Mouse (Mus musculus): ENCODE data around the gene Dnajc13. TPM values are rescaled to one million over a fixed set of nuclear protein-coding genes. Genes with fewer than 3 reads are reported as not detected.
A peak's percentile ranks its signal among the peaks of the same experiment; 100 is the strongest.

Gene Dnajc13
- total and polyA plus RNA-seq, 3 experiments: 24.1 to 59.0 (median 31.1) TPM

GRCm38 (mm10) chr9:104254408-104255180, 8.1 kb downstream of the Dnajc13 start:
- H3K36me3 ChIP-seq (ENCODE audit: control insufficient read depth in 1 of 2, insufficient read depth in 2 of 2, low read length in 2 of 2): peaks cover 2 to 13% of the 10 kb centered on the region in 2 experiments; a peak in 3 of 4 replicates
- no peaks in the 10 kb centered on the region for H3K9me3 ChIP-seq (replicated peaks; ENCODE audit: insufficient read depth, low read length)
- no peak overlapping the region for H3K4me3 ChIP-seq (ENCODE audit: control insufficient read depth in 1 of 2, insufficient read depth in 1 of 2, low read depth in 2 of 2, low read length in 2 of 2)
- peaks cover 12 to 19% of the 10 kb centered on the region in 2 experiments for H3K4me1 ChIP-seq (ENCODE audit: control insufficient read depth in 1 of 2, insufficient read depth in 2 of 2, low read length in 2 of 2)
- H3K27ac ChIP-seq (ENCODE audit: control insufficient read depth, low read depth, low read length): no peak overlapping the region
- no peaks in the 10 kb centered on the region for H3K27me3 ChIP-seq (ENCODE audit: control insufficient read depth in 1 of 2, insufficient read depth in 2 of 2, low read length in 2 of 2)
- peaks cover 27% of the 10 kb centered on the region for H3K79me2 ChIP-seq (ENCODE audit: control insufficient read depth, insufficient read depth, low read length, poor library complexity)
- no peak overlapping the region for H3K9ac ChIP-seq (ENCODE audit: control insufficient read depth, low read depth, low read length, poor library complexity, severe bottlenecking)
- TF ChIP-seq MAFK (IDR thresholded peaks at IDR 0.05; ENCODE audit: borderline replicate concordance, low read depth, low read length): no peak
- peak; percentile 6; the same call in 1 of the 2 replicates for TF ChIP-seq TAL1 (IDR thresholded peaks at IDR 0.05; ENCODE audit: low read length)
- no peak for DNase-seq (ENCODE audit: low read depth, low spot score)

GRCm38 (mm10) chr9:104252637-104253036, 10.1 kb downstream of the Dnajc13 start:
- H3K9me3 ChIP-seq (replicated peaks; ENCODE audit: insufficient read depth, low read length): no peaks in the 10 kb centered on the region
- no peak overlapping the region for H3K9ac ChIP-seq (ENCODE audit: control insufficient read depth, low read depth, low read length, poor library complexity, severe bottlenecking)
- TF ChIP-seq SIN3A (IDR thresholded peaks at IDR 0.05; ENCODE audit: low read length): peak; percentile 17; the same call in 1 of the 2 replicates
- 0 out of 2 replicates have a peak, but pooled peaks have one; percentile 5 for TF ChIP-seq BHLHE40 (IDR thresholded peaks at IDR 0.05; ENCODE audit: borderline replicate concordance, low read depth, low read length)
- TF ChIP-seq USF2 (IDR thresholded peaks at IDR 0.05; ENCODE audit: borderline replicate concordance in 1 of 2, insufficient read depth in 1 of 2, low read depth in 1 of 2, low read length in 2 of 2): peak in 1 of 2 experiments; percentile 51; a peak in 1 of 4 replicates
- TF ChIP-seq UBTF (IDR thresholded peaks at IDR 0.05; ENCODE audit: borderline replicate concordance, insufficient read depth, low read depth, low read length): no peak
- peak; percentile 21 to 35; a peak in 2 of 4 replicates for TF ChIP-seq EP300 (IDR thresholded peaks at IDR 0.05; ENCODE audit: low read depth in 1 of 2, low read length in 2 of 2)
- no peak for TF ChIP-seq ZC3H11A (IDR thresholded peaks at IDR 0.05; ENCODE audit: low read depth, low read length)
- 0 out of 2 replicates have a peak, but pooled peaks have one; percentile 47 for TF ChIP-seq ETS1 (IDR thresholded peaks at IDR 0.05; ENCODE audit: low read depth, low read length)
- peak; percentile 88 for TF ChIP-seq USF1 (IDR thresholded peaks at IDR 0.05; ENCODE audit: low read depth, low read length)
- peak; percentile 74; the same call in 1 of the 2 replicates for TF ChIP-seq GATA1 (IDR thresholded peaks at IDR 0.05; ENCODE audit: low read depth, low read length)
- H3K79me2 ChIP-seq (ENCODE audit: control insufficient read depth, insufficient read depth, low read length, poor library complexity): peaks cover 16% of the 10 kb centered on the region
- H3K27me3 ChIP-seq (ENCODE audit: control insufficient read depth in 1 of 2, insufficient read depth in 2 of 2, low read length in 2 of 2): no peaks in the 10 kb centered on the region
- peaks cover 9 to 13% of the 10 kb centered on the region in 2 experiments for H3K4me1 ChIP-seq (ENCODE audit: control insufficient read depth in 1 of 2, insufficient read depth in 2 of 2, low read length in 2 of 2)
- peak; percentile 32 for DNase-seq (ENCODE audit: low read depth, low spot score)
- H3K4me3 ChIP-seq (ENCODE audit: control insufficient read depth in 1 of 2, insufficient read depth in 1 of 2, low read depth in 2 of 2, low read length in 2 of 2): no peak overlapping the region
- H3K36me3 ChIP-seq (ENCODE audit: control insufficient read depth in 1 of 2, insufficient read depth in 2 of 2, low read length in 2 of 2): peaks cover 2 to 10% of the 10 kb centered on the region in 2 experiments; a peak in 3 of 4 replicates
- H3K27ac ChIP-seq (ENCODE audit: control insufficient read depth, low read depth, low read length): no peak overlapping the region

DNA sequence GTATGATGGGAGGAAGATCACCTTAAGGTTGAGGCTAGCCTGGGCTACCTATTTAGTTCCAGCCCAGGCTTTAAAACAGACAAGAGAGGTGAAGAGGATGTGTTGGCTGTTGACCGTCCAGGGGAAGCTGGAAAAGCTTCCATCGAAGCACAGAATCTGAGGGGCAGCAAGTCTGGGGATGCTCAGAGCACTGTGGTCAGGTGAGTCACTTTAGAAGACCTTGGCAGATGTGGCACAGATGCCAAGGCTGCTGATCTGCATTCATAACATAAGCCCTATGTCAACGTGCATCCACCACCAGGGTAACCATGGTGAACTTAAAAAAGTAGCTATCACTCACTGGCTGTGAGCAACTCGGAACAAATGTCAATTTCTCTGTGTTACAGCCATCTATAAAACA, 11.0 kb downstream of the Dnajc13 start:
- H3K4me3 ChIP-seq (ENCODE audit: control insufficient read depth in 1 of 2, insufficient read depth in 1 of 2, low read depth in 2 of 2, low read length in 2 of 2): no peak overlapping the region
- H3K79me2 ChIP-seq (ENCODE audit: control insufficient read depth, insufficient read depth, low read length, poor library complexity): peaks cover 13% of the 10 kb centered on the region
- no peak for DNase-seq (ENCODE audit: low read depth, low spot score)
- peaks cover 0 to 10% of the 10 kb centered on the region in 2 experiments; a peak in 3 of 4 replicates for H3K36me3 ChIP-seq (ENCODE audit: control insufficient read depth in 1 of 2, insufficient read depth in 2 of 2, low read length in 2 of 2)
- H3K27ac ChIP-seq (ENCODE audit: control insufficient read depth, low read depth, low read length): no peak overlapping the region
- H3K9ac ChIP-seq (ENCODE audit: control insufficient read depth, low read depth, low read length, poor library complexity, severe bottlenecking): no peak overlapping the region
- H3K27me3 ChIP-seq (ENCODE audit: control insufficient read depth in 1 of 2, insufficient read depth in 2 of 2, low read length in 2 of 2): no peaks in the 10 kb centered on the region
- H3K9me3 ChIP-seq (replicated peaks; ENCODE audit: insufficient read depth, low read length): no peaks in the 10 kb centered on the region
- TF ChIP-seq GATA1 (IDR thresholded peaks at IDR 0.05; ENCODE audit: low read depth, low read length) (no peak), POLR2AphosphoS5 (IDR thresholded peaks at IDR 0.05; ENCODE audit: borderline replicate concordance, low read depth, low read length) (no peak), CHD1 (IDR thresholded peaks at IDR 0.05; ENCODE audit: low read depth, low read length) (no peak), EP300 (IDR thresholded peaks at IDR 0.05; ENCODE audit: low read depth in 1 of 2, low read length in 2 of 2) (no peak), MYC (IDR thresholded peaks at IDR 0.05; ENCODE audit: low read depth, low read length) (no peak), E2F4 (IDR thresholded peaks at IDR 0.05; ENCODE audit: borderline replicate concordance, low read depth, low read length) (no peak), TBP (IDR thresholded peaks at IDR 0.05; ENCODE audit: low read depth, low read length) (no peak)
- H3K4me1 ChIP-seq (ENCODE audit: control insufficient read depth in 1 of 2, insufficient read depth in 2 of 2, low read length in 2 of 2): peaks cover 9 to 13% of the 10 kb centered on the region in 2 experiments
